Mouse (Mus musculus): ENCODE measurements at regions not wholly inside any gene's neighbourhood (a gene's known extent, or its start where the extent isn't known, plus 50 kb on each side); places are given as distances from the start of the nearest gene placed in this dataset.

- DNase-seq (ENCODE audit: low spot score) = no peak
Measured at GRCm38 (mm10) chr8:54451323-54452021, 77.9 kb upstream of the Asb5 start.

GRCm38 (mm10) chr8:54464977-54465376 lies 64.4 kb upstream of the Asb5 start:
- DNase-seq (ENCODE audit: low spot score) = no peak

- no peak for DNase-seq (ENCODE audit: low spot score)
Measured at GRCm38 (mm10) chr8:54465458-54466102, 63.8 kb upstream of the Asb5 start.
